Mouse (Mus musculus) kidney, postnatal 4 days (tissue): ENCODE data around the gene Agbl5.

Experiments
- DNase-seq, 2 experiments: peaks; one replicate each; pipeline ENCODE4 v3.0.0; 2021; ENCODE audit warnings: mixed read lengths in 2 of 2

Agbl5 gene

GRCm38 (mm10) chr5:30920621-30921020, 32.1 kb downstream of the Agbl5 start:
- DNase-seq = peak in 1 of 2 experiments; percentile 45

GRCm38 (mm10) chr5:30921256-30922033, 33.0 kb downstream of the Agbl5 start, which contains the start of gene Khk:
Gene Khk (plus strand): TSS chr5:30921431.
- DNase-seq = peak; percentile 96

GRCm38 (mm10) chr5:30922581-30923041, 34.1 kb downstream of the Agbl5 start:
- no peak for DNase-seq

- DNase-seq = no peak
These were observed 34.6 kb downstream of the Agbl5 start for GRCm38 (mm10) chr5:30923119-30923518.

GRCm38 (mm10) chr5:30924614-30925013, 36.1 kb downstream of the Agbl5 start:
- DNase-seq = no peak

GRCm38 (mm10) chr5:30925217-30925616, 36.7 kb downstream of the Agbl5 start:
- peak in 1 of 2 experiments; percentile 60 for DNase-seq

GRCm38 (mm10) chr5:30926073-30926472, 37.6 kb downstream of the Agbl5 start:
- no peak for DNase-seq

- DNase-seq = peak in 1 of 2 experiments; percentile 40
These were observed 39.5 kb downstream of the Agbl5 start for GRCm38 (mm10) chr5:30927945-30928529.

- peak; percentile 85 to 87 for DNase-seq
These were observed 41.6 kb downstream of the Agbl5 start for GRCm38 (mm10) chr5:30930121-30930520.

GRCm38 (mm10) chr5:30930846-30931245, 42.4 kb downstream of the Agbl5 start:
- DNase-seq = no peak

GRCm38 (mm10) chr5:30931378-30931777, 42.9 kb downstream of the Agbl5 start:
- no peak for DNase-seq

- DNase-seq = no peak
These were observed 45.2 kb downstream of the Agbl5 start for GRCm38 (mm10) chr5:30933705-30934104.

GRCm38 (mm10) chr5:30934725-30935461, 46.4 kb downstream of the Agbl5 start:
- DNase-seq = no peak

GRCm38 (mm10) chr5:30943004-30943403, 54.5 kb downstream of the Agbl5 start:
- DNase-seq = peak; percentile 40 to 56

- no peak for DNase-seq
These were observed 55.9 kb downstream of the Agbl5 start for GRCm38 (mm10) chr5:30944344-30944743.

GRCm38 (mm10) chr5:30944956-30945781, 56.7 kb downstream of the Agbl5 start, which contains the start of gene Cgref1:
Gene Cgref1 (minus strand): TSS chr5:30945591.
- peak; percentile 80 to 88 for DNase-seq

GRCm38 (mm10) chr5:30948620-30949019, 60.1 kb downstream of the Agbl5 start:
- DNase-seq = no peak

GRCm38 (mm10) chr5:30949654-30950326, 61.3 kb downstream of the Agbl5 start:
- peak; percentile 97 to 98 for DNase-seq

- DNase-seq = no peak
These were observed 62.0 kb downstream of the Agbl5 start for GRCm38 (mm10) chr5:30950451-30950850.

GRCm38 (mm10) chr5:30950922-30951321, 62.4 kb downstream of the Agbl5 start:
- no peak for DNase-seq

GRCm38 (mm10) chr5:30951706-30952105, 63.2 kb downstream of the Agbl5 start:
- no peak for DNase-seq

GRCm38 (mm10) chr5:30952551-30952950, 64.1 kb downstream of the Agbl5 start:
- no peak for DNase-seq
